Mouse (Mus musculus) C2C12 (cell line): Measurements from ENCODE around the gene Mcfd2. TPM values are rescaled to one million over a fixed set of nuclear protein-coding genes. Genes with fewer than 3 reads are reported as not detected.

Experiments used
- H3K27me3 ChIP-seq: one replicate; pipeline ENCODE4 v1.6.1; 2011; ENCODE audit not compliant: control insufficient read depth, insufficient read depth, insufficient read length
- H3K36me3 ChIP-seq: one replicate; pipeline ENCODE4 v1.6.1; 2011; ENCODE audit not compliant: control insufficient read depth, insufficient read depth
- H3K4me3 ChIP-seq: one replicate; pipeline ENCODE4 v1.5.1; 2011; ENCODE audit warnings: mild to moderate bottlenecking, control low read depth; ENCODE audit not compliant: poor library complexity, insufficient read depth, severe bottlenecking
- H3K79me2 ChIP-seq: one replicate; pipeline ENCODE4 v1.6.1; 2011; ENCODE audit not compliant: control insufficient read depth, insufficient read depth
- H3K79me3 ChIP-seq: one replicate; pipeline ENCODE4 v1.6.1; 2011; ENCODE audit warnings: low read depth, control low read depth
- H3ac ChIP-seq: one replicate; pipeline ENCODE3; 2011; ENCODE audit warnings: low read depth; ENCODE audit not compliant: control insufficient read depth, insufficient read length
- CEBPB ChIP-seq: IDR thresholded peaks from one replicate; pipeline ENCODE4 v1.6.1; 2011; ENCODE audit warnings: low read depth, mild to moderate bottlenecking, control low read depth, moderate library complexity
- CTCF ChIP-seq: IDR thresholded peaks from one replicate; pipeline ENCODE4 v1.5.1; 2011; ENCODE audit not compliant: control insufficient read depth, insufficient read depth, insufficient read length
- FOSL1 ChIP-seq: IDR thresholded peaks from one replicate; pipeline ENCODE4 v1.8.0; 2011; ENCODE audit warnings: mild to moderate bottlenecking, low read length; ENCODE audit not compliant: poor library complexity, insufficient read depth, severe bottlenecking
- MAX ChIP-seq: IDR thresholded peaks from one replicate; pipeline ENCODE4 v1.6.1; 2011; ENCODE audit warnings: mild to moderate bottlenecking, control low read depth
- MYOD1 ChIP-seq: IDR thresholded peaks from one replicate; pipeline ENCODE4 v1.6.1; 2011; ENCODE audit warnings: low read depth; ENCODE audit not compliant: control insufficient read depth, insufficient read length
- MYOG ChIP-seq: IDR thresholded peaks from one replicate; pipeline ENCODE4 v1.6.1; 2011; ENCODE audit not compliant: control insufficient read depth, insufficient read length; ENCODE audit errors: extremely low read depth
- USF1 ChIP-seq: IDR thresholded peaks from one replicate; pipeline ENCODE4 v1.6.1; 2011; ENCODE audit warnings: low read depth, mild to moderate bottlenecking, control low read depth, moderate library complexity
- polyA plus RNA-seq: library from polyadenylated mRNA; unstranded; fragments of >200 nt; fragmentation: generic; extraction: Trizol; gene quantifications from one replicate; pipeline ENCODE4 v1.2.1, GENCODE M21; 2012; ENCODE audit warnings: missing spikeins

Mcfd2 gene
- polyA plus RNA-seq, 1 experiment: 43.1 TPM

DNA sequence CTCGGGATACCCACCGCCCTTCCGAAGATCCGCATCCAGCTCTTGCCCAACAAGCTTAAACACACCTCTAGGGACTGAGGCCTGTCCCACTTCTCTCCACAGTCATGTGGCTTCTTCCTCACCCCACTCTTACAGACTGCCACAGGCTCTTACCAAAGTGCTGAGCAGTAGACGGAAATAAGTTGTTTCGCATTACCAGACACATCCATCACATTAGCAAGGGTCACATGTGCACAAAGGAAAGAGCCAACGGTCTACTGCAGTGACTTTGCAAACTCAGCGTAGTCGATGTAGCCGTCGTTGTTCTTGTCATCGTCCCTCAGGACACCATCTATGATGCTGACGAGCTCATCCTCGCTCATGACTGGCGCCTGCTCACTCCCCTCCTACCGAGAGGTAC is 10.1 kb downstream of the Mcfd2 start:
- Histone ChIP-seq H3K79me2 (peaks cover 7% of the 10 kb centered on the region), H3K36me3 (peaks cover 51% of the 10 kb centered on the region)
- TF ChIP-seq CTCF: no peak
- TF ChIP-seq MAX: no peak
- TF ChIP-seq MYOD1: no peak
- TF ChIP-seq CEBPB: no peak
- TF ChIP-seq MYOG: no peak
- TF ChIP-seq FOSL1: no peak
- TF ChIP-seq USF1: no peak

DNA sequence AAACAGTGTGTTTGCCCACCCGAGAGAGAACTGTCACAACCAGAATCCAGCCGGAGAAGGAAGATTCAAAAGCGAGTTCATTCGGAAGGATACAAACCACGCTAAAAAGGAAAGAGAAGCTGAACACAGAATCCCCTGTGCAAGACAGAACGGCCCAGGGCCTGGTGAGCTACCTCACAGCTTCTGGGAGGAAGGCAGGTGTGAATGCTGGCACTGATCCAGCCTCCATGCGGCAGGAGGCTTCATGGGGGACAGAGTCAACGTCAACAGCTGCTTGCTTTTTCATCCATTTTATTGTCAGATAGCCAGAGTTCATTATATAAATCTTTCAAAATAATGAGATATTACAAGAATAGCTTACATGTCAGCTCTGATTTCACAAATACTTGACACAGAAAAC is 11.4 kb downstream of the Mcfd2 start:
- Histone ChIP-seq H3K4me3 (no peak overlapping the region), H3K79me3 (no peaks in the 10 kb centered on the region), H3K79me2 (no peaks in the 10 kb centered on the region), H3ac (no peak overlapping the region), H3K27me3 (no peaks in the 10 kb centered on the region), H3K36me3 (peaks cover 51% of the 10 kb centered on the region)
- TF ChIP-seq CTCF: no peak
- no peak for TF ChIP-seq CEBPB
- no peak for TF ChIP-seq MYOG
- no peak for TF ChIP-seq USF1
- TF ChIP-seq MAX: no peak
- TF ChIP-seq MYOD1: no peak
- no peak for TF ChIP-seq FOSL1

More for the DNA sequence above, 10.1 kb downstream of the Mcfd2 start:
- Histone ChIP-seq H3K27me3 (no peaks in the 10 kb centered on the region), H3ac (no peak overlapping the region), H3K79me3 (peaks cover 1% of the 10 kb centered on the region), H3K4me3 (no peak overlapping the region)

DNA sequence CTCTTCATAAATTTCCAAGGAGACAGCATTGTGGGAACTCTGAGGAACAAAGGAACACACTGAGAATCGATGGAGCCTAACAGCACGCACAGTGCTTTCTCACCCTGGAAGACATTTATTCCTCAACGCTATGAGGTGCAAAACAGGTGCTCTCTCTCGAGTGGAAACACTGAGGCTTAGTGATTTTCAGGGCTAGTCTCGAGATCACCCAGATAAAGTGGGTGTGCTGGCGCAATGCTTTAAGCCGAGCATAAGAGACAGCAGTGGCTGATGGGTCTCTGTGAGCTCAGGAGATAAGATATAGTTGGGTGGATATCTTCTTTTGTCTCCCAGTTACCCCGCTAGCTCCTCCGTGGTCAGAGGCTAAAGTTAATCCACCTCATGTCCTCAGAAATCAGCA is 19.6 kb downstream of the Mcfd2 start:
- H3K79me3 ChIP-seq: no peaks in the 10 kb centered on the region
- H3K27me3 ChIP-seq: no peaks in the 10 kb centered on the region
- H3K4me3 ChIP-seq: no peak overlapping the region
- no peaks in the 10 kb centered on the region for H3K79me2 ChIP-seq
- no peaks in the 10 kb centered on the region for H3K36me3 ChIP-seq
- TF ChIP-seq CEBPB (no peak), FOSL1 (no peak), MAX (no peak), CTCF (no peak), MYOD1 (no peak), MYOG (no peak), USF1 (no peak)
- no peak overlapping the region for H3ac ChIP-seq

DNA sequence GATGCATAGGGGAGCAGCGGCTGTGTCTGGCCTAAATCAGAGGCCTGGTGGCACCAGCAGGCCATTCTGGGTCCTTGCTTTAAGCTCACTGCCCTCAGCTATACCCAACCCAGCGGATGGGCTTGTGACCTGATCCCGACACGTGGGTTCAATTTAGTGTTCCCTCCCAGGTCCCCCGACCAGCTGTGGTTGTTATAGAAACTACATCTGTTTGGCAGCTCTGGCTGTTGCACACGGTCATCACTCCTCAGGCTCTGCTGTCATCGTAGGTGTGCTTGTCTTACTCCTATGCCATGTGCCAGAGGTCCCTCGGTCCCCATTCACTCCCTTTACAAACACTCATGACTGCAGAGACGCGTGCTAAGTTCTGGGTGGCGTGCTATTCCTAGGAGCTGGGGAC is 27.9 kb downstream of the Mcfd2 start:
- no peaks in the 10 kb centered on the region for H3K79me3 ChIP-seq
- no peaks in the 10 kb centered on the region for H3K79me2 ChIP-seq
- H3ac ChIP-seq: no peak overlapping the region
- TF ChIP-seq USF1 (no peak), MAX (no peak), FOSL1 (no peak), CTCF (no peak), MYOD1 (peak; percentile 13), MYOG (no peak), CEBPB (no peak)
- no peaks in the 10 kb centered on the region for H3K27me3 ChIP-seq
- no peaks in the 10 kb centered on the region for H3K36me3 ChIP-seq
- H3K4me3 ChIP-seq: no peak overlapping the region

DNA sequence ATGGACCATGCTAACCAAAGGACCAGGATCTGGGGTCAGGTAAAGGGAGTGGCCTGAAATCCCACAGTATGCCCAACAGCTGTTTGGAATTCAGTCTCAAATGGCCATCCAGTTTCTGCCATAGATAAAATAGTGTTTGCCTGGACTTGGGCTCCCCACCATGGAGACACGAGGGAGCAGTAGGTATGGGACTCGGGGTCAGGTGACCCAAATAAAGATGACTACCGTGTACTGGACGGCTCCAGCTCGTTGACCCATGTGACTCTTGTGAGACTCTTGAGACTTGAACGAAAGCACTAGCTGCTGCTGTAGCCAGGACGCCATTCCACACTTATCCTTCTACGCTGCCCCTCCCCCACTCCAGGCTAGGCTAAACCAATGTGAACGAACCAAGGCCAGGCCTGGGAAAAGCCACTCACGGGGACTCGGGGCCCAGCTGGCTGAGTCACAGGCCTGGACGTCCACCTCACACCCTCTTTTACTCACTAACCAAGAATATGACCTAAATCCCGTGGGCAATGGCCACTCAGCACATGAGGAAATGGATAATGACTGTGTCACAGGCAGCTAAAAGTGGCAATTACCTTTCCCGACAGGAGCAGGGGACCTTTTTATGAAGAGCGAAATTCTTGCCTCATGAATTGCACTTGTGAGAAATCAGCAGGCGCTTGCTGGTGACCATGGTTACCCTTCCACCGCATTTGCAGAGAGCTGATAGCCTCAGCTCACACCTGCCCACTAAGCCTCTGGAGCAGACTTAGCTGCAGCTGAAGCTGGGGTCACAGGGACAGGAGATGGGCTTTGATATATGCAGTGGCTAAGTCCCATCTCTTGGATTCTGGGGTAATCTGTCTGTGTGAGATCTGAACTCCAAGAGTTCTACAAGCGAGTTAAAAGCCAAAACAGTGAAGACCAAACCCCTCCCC is 28.7 kb downstream of the Mcfd2 start:
- no peak overlapping the region for H3ac ChIP-seq
- no peak overlapping the region for H3K4me3 ChIP-seq
- no peaks in the 10 kb centered on the region for H3K79me3 ChIP-seq
- TF ChIP-seq USF1: peak; percentile 68
- TF ChIP-seq MYOG: no peak
- peak; percentile 9 for TF ChIP-seq MYOD1
- peak; percentile 2 for TF ChIP-seq CEBPB
- H3K36me3 ChIP-seq: no peaks in the 10 kb centered on the region
- no peaks in the 10 kb centered on the region for H3K27me3 ChIP-seq
- no peaks in the 10 kb centered on the region for H3K79me2 ChIP-seq

DNA sequence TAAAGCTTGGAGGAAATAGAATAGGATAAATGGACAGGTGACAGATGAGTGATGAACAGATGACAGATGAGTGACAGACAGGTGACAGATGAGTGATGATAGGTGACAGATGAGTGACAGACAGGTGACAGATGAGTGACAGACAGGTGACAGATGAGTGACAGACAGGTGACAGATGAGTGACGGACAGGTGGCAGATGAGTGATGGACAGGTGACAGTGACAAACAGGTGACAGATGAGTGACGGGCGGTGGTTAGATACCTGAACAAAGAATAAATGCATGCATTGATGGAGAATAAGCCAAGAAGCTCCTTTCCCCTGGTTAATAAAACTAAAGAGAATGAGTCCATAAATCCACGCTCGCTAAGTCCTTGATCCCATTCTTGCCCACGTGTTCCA is 30.7 kb downstream of the Mcfd2 start:
- Histone ChIP-seq H3K27me3 (no peaks in the 10 kb centered on the region), H3K79me3 (no peaks in the 10 kb centered on the region), H3K4me3 (no peak overlapping the region), H3K79me2 (no peaks in the 10 kb centered on the region), H3ac (no peak overlapping the region), H3K36me3 (no peaks in the 10 kb centered on the region)
- TF ChIP-seq MAX (no peak), MYOG (no peak), CEBPB (no peak), USF1 (no peak), MYOD1 (no peak), FOSL1 (no peak)
